Mouse (Mus musculus) heart, embryonic 11.5 days (tissue): ENCODE measurements at regions not wholly inside any gene's neighbourhood (a gene's known extent, or its start where the extent isn't known, plus 50 kb on each side); places are given as distances from the start of the nearest gene placed in this dataset.

Source experiments
- ATAC-seq: fragments of 200-750 bp; cut with Nextera tagmentation; replicated peaks from 2 replicates; pipeline ENCODE4 v1.8.0; 2017; ENCODE audit warnings: moderate library complexity; ENCODE audit not compliant: insufficient number of reproducible peaks, low FRiP score, low TSS enrichment
- H3K27ac ChIP-seq: fragments of 300-500 bp; sonication (generic); 2 replicates; pipeline ENCODE4 v1.5.1; 2014; ENCODE audit warnings: mild to moderate bottlenecking, low read depth, low read length
- H3K27me3 ChIP-seq: fragments of 300-500 bp; sonication (generic); 2 replicates; pipeline ENCODE4 v1.6.1; 2014; ENCODE audit warnings: mild to moderate bottlenecking, low read length, mixed read lengths; ENCODE audit not compliant: control insufficient read depth, insufficient read depth
- H3K36me3 ChIP-seq: fragments of 300-500 bp; sonication (generic); 2 replicates; pipeline ENCODE4 v1.6.1; 2014; ENCODE audit warnings: mild to moderate bottlenecking, low read length, moderate library complexity, mixed read lengths; ENCODE audit not compliant: control insufficient read depth, insufficient read depth
- H3K4me1 ChIP-seq: fragments of 300-500 bp; sonication (generic); 2 replicates; pipeline ENCODE4 v1.6.1; 2014; ENCODE audit warnings: low read length; ENCODE audit not compliant: control insufficient read depth, insufficient read depth
- H3K4me2 ChIP-seq: fragments of 300-500 bp; sonication (generic); 2 replicates; pipeline ENCODE4 v1.6.1; 2014; ENCODE audit warnings: mild to moderate bottlenecking, moderate library complexity
- H3K4me3 ChIP-seq: fragments of 300-500 bp; sonication (generic); 2 replicates; pipeline ENCODE4 v1.5.1; 2014; ENCODE audit warnings: low read depth, low read length
- H3K9ac ChIP-seq: fragments of 300-500 bp; sonication (generic); 2 replicates; pipeline ENCODE4 v1.6.1; 2014; ENCODE audit warnings: mild to moderate bottlenecking, low read depth, low read length, moderate library complexity
- H3K9me3 ChIP-seq: fragments of 300-500 bp; sonication (generic); replicated peaks from 2 replicates; pipeline ENCODE4 v1.6.1; 2016; ENCODE audit warnings: low read length; ENCODE audit not compliant: control insufficient read depth
- WGBS: fragments of 180-500 bp; shearing (Covaris S2); extraction: QIAGEN DNeasy Blood & Tissue Kit; methylation state at CpG from one replicate; pipeline ENCODE4 v1.1.7; 2014; ENCODE audit not compliant: insufficient replicate concordance; 5-methylcytosine and 5-hydroxymethylcytosine counted together

DNA sequence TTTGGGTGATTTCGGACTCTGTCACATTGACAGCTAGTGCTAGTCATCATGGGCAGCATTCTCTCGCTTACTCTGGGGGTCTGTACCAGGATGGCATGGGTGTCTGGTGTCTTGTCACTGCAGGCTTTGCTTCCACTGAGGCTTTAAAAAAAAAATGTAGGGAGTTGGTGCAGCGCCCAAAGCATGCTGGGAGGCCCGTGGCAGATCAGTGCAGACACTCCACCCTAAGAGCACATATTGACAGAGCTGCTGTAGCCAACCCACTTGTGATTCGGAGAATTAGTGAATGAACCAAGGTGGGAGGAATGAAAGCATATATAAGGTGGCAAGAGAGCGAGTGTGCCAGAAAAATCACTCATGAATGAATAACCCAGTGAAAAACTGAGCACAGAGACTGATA lies 436.8 kb downstream of the Ptpru start:
- Histone ChIP-seq H3K4me1 (no peaks in the 10 kb centered on the region), H3K27ac (no peak overlapping the region), H3K4me2 (no peak overlapping the region), H3K27me3 (0 out of 2 replicates have a peak, but pooled peaks cover 5% of the 10 kb centered on the region), H3K4me3 (no peak overlapping the region), H3K9ac (no peak overlapping the region), H3K9me3 (no peaks in the 10 kb centered on the region), H3K36me3 (no peaks in the 10 kb centered on the region)
- no peak for ATAC-seq
- WGBS: 81% methylated on average over 6 of the region's 6 CpGs

DNA sequence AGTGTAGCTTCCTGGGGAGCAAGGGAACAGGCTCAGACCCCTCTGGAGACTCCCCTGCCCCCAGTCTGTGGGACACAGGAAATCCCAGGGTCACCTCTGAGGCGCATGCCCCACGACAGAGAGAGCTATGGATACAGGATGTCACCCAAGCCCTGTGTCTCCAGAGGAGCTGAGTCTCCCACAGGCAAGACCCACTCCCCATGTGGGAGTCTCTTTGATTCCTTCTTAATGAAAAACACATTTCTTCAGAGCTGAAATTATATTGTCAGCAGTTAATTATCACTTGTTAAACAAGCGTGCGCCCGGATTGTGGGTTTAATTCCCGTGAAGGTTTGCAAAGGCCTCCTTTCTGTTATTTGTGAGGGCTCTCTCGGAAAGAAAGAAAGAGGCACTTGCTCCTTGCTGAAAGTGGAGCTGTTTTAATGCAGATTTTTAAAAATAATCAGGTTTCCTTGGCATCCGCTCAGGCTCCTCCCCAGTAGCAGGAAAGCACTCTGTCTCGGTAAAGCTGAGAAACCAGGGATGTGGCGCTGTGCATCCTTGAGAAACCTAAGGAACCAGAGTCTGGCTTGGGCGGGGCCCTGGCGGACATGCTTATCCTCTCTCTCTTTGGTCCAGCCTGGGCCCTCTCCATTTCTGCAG lies 432.6 kb downstream of the Ptpru start:
- Histone ChIP-seq H3K27ac (no peak overlapping the region), H3K9ac (no peak overlapping the region), H3K9me3 (no peaks in the 10 kb centered on the region), H3K4me1 (no peaks in the 10 kb centered on the region), H3K4me2 (no peak overlapping the region), H3K4me3 (no peak overlapping the region), H3K27me3 (0 out of 2 replicates have a peak, but pooled peaks cover 5% of the 10 kb centered on the region), H3K36me3 (no peaks in the 10 kb centered on the region)
- 56% methylated on average over 12 of the region's 12 CpGs for WGBS
- no peak for ATAC-seq

- H3K9me3 ChIP-seq: no peaks in the 10 kb centered on the region
- H3K4me2 ChIP-seq: no peak overlapping the region
- no peak overlapping the region for H3K9ac ChIP-seq
- H3K4me3 ChIP-seq: no peak overlapping the region
- 0 out of 2 replicates have a peak, but pooled peaks cover 2% of the 10 kb centered on the region for H3K27me3 ChIP-seq
- H3K36me3 ChIP-seq: no peaks in the 10 kb centered on the region
- WGBS: 44% methylated on average over 3 of the region's 3 CpGs
- ATAC-seq: no peak
- H3K4me1 ChIP-seq: no peaks in the 10 kb centered on the region
- no peak overlapping the region for H3K27ac ChIP-seq
Observed at GRCm38 (mm10) chr4:131407464-131407863, 430.6 kb downstream of the Ptpru start.

DNA sequence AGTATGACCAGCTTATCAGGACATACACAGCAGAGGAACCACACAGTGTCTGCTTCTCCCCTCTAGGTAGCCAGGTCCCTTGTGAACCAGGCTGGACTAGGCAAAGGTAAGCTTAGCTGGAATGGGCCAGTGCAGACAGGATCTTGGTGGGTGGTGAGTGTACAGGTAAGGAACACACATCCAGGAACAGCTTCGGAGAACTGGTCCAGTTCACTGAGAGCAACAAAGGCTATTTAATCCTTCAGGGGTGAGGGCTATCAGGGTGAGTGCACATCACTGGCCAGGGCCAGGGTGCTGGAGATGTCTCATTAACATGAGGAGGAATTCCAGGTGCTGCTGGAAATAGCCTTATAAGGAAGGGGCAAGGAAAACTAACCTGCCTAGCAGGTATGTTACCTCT lies 429.4 kb downstream of the Ptpru start:
- H3K9me3 ChIP-seq: no peaks in the 10 kb centered on the region
- H3K27ac ChIP-seq: no peak overlapping the region
- ATAC-seq: no peak
- no peak overlapping the region for H3K9ac ChIP-seq
- H3K36me3 ChIP-seq: no peaks in the 10 kb centered on the region
- no peaks in the 10 kb centered on the region for H3K4me1 ChIP-seq
- H3K4me3 ChIP-seq: no peak overlapping the region
- 83% methylated on average over 1 of the region's 1 CpGs for WGBS
- H3K27me3 ChIP-seq: peaks cover 2% of the 10 kb centered on the region; the same call in 1 of the 2 replicates
- no peak overlapping the region for H3K4me2 ChIP-seq

- no peak overlapping the region for H3K27ac ChIP-seq
- no peak for ATAC-seq
- no peaks in the 10 kb centered on the region for H3K9me3 ChIP-seq
- H3K36me3 ChIP-seq: no peaks in the 10 kb centered on the region
- 22% methylated on average over 3 of the region's 3 CpGs for WGBS
- H3K4me3 ChIP-seq: no peak overlapping the region
- no peaks in the 10 kb centered on the region; the same call in 1 of the 2 replicates for H3K27me3 ChIP-seq
- H3K4me1 ChIP-seq: no peaks in the 10 kb centered on the region
- H3K4me2 ChIP-seq: no peak overlapping the region
- no peak overlapping the region for H3K9ac ChIP-seq
Observed at GRCm38 (mm10) chr4:131409805-131410204, 428.3 kb downstream of the Ptpru start.

DNA sequence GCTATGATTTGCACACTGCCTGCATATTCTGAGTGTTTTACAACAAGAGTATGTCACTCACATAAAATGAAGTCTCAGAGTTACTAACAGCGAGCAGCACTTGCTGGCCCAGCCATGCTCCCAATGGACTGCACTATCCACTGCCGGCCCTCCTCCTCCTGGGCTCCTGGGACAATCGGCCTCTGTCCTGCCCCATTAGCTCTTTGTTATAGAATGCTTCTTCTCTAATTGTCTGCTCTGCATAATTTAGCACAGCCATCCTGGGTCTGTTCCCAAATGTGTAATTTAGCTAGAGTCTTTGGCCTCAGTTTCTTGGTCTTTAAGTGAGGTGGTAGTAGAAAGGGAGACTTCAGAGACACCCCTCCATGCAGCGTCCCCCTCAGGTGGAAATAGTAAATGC lies 426.2 kb downstream of the Ptpru start:
- H3K4me1 ChIP-seq: no peaks in the 10 kb centered on the region
- WGBS: 68% methylated on average over 4 of the region's 4 CpGs
- H3K27ac ChIP-seq: no peak overlapping the region
- H3K9ac ChIP-seq: no peak overlapping the region
- no peak for ATAC-seq
- H3K4me2 ChIP-seq: no peak overlapping the region
- no peak overlapping the region for H3K4me3 ChIP-seq
- H3K27me3 ChIP-seq: peaks cover 3% of the 10 kb centered on the region; the same call in 1 of the 2 replicates
- no peaks in the 10 kb centered on the region for H3K36me3 ChIP-seq
- no peaks in the 10 kb centered on the region for H3K9me3 ChIP-seq

- Histone ChIP-seq H3K36me3 (no peaks in the 10 kb centered on the region), H3K4me1 (no peaks in the 10 kb centered on the region), H3K4me3 (no peak overlapping the region), H3K9me3 (no peaks in the 10 kb centered on the region), H3K27ac (no peak overlapping the region), H3K27me3 (peaks cover 3% of the 10 kb centered on the region; the same call in 1 of the 2 replicates), H3K9ac (no peak overlapping the region), H3K4me2 (no peak overlapping the region)
- 76% methylated on average over 6 of the region's 6 CpGs for WGBS
- no peak for ATAC-seq
Observed at GRCm38 (mm10) chr4:131413380-131413779, 424.7 kb downstream of the Ptpru start.

DNA sequence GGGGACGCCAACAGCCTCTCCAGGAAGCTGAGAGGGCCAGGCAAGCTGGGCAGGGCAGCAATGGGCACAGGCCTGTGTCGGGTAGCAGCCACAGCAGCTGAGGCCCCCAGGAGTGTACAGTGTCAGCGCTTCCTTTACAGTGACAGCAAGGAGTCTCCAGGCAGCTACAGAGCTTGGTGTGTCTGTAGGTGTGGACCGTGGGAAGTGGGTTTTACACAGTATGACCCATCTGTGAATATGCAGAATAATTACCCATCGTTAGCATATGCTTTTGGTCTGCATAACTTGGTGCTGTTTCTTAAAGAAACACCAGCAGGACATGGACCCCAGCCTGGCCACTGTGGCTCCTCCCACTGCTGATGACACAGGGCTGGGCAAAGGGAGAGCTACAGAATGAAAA lies 422.6 kb downstream of the Ptpru start:
- Histone ChIP-seq H3K27ac (no peak overlapping the region), H3K4me1 (no peaks in the 10 kb centered on the region), H3K4me2 (no peak overlapping the region), H3K9ac (no peak overlapping the region), H3K4me3 (no peak overlapping the region), H3K27me3 (peaks cover 3% of the 10 kb centered on the region; the same call in 1 of the 2 replicates), H3K9me3 (no peaks in the 10 kb centered on the region), H3K36me3 (no peaks in the 10 kb centered on the region)
- no peak for ATAC-seq
- 66% methylated on average over 5 of the region's 5 CpGs for WGBS

DNA sequence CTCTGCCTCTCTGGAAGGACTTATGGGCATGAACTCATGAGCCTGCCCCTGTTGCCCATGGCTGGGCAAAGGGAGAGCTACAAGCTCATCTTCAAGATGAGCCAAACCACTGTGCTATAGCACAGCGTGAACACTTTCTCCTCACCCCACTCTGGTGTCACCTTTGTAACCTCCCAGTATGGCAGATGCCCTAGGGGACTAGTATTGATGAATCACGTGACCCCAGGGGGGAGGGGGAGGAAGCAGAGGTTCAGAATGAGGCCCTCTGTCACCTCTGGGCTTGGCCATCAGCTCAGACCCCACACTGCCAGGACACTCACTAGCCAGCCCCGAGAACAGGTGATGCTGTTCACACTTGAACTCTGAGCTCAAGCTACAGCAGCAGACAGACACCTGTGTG lies 421.9 kb downstream of the Ptpru start:
- no peaks in the 10 kb centered on the region for H3K9me3 ChIP-seq
- no peaks in the 10 kb centered on the region for H3K36me3 ChIP-seq
- no peak overlapping the region for H3K4me3 ChIP-seq
- H3K27me3 ChIP-seq: peaks cover 3% of the 10 kb centered on the region; the same call in 1 of the 2 replicates
- H3K9ac ChIP-seq: no peak overlapping the region
- ATAC-seq: no peak
- H3K4me1 ChIP-seq: no peaks in the 10 kb centered on the region
- 41% methylated on average over 3 of the region's 3 CpGs for WGBS
- H3K4me2 ChIP-seq: no peak overlapping the region
- H3K27ac ChIP-seq: no peak overlapping the region
